Mouse (Mus musculus) lung, embryonic 14.5 days (tissue): Measurements from ENCODE around the gene Tbc1d9b. TPM values are rescaled to one million over a fixed set of nuclear protein-coding genes. Genes with fewer than 3 reads are reported as not detected.
A peak's percentile ranks its signal among the peaks of the same experiment; 100 is the strongest.
"Not testable (repeated sequence)": the region's sequence is repeated elsewhere in the genome, so short reads cannot be mapped to it uniquely, and the experiment has no call there.

Experiments
- ATAC-seq: fragments of 200-750 bp; cut with Nextera tagmentation; 2 replicates; pipeline ENCODE4 v1.8.0; 2017; ENCODE audit warnings: mild to moderate bottlenecking, moderate TSS enrichment, moderate library complexity; ENCODE audit not compliant: insufficient read depth
- DNase-seq: peaks from one replicate; pipeline ENCODE4 v3.0.0-alpha.2; 2015
- H3K27ac ChIP-seq: fragments of 300-500 bp; sonication (generic); 2 replicates; pipeline ENCODE4 v1.5.1; 2014; ENCODE audit warnings: low read depth, mild to moderate bottlenecking, moderate library complexity
- H3K27me3 ChIP-seq: fragments of 300-500 bp; sonication (generic); 2 replicates; pipeline ENCODE4 v1.6.1; 2014; ENCODE audit warnings: low read length, control low read depth; ENCODE audit not compliant: insufficient read depth
- H3K36me3 ChIP-seq: fragments of 300-500 bp; sonication (generic); 2 replicates; pipeline ENCODE4 v1.6.1; 2014; ENCODE audit warnings: control low read depth; ENCODE audit not compliant: insufficient read depth
- H3K4me1 ChIP-seq: fragments of 300-500 bp; sonication (generic); 2 replicates; pipeline ENCODE4 v1.6.1; 2014; ENCODE audit warnings: antibody characterized with exemption, control low read depth; ENCODE audit not compliant: insufficient read depth
- H3K4me2 ChIP-seq: fragments of 300-500 bp; sonication (generic); 2 replicates; pipeline ENCODE4 v1.6.1; 2014; ENCODE audit warnings: mild to moderate bottlenecking
- H3K4me3 ChIP-seq: fragments of 300-500 bp; sonication (generic); 2 replicates; pipeline ENCODE4 v1.5.1; 2014; ENCODE audit warnings: low read depth, low read length
- H3K9ac ChIP-seq: fragments of 300-500 bp; sonication (generic); 2 replicates; pipeline ENCODE4 v1.6.1; 2014
- H3K9me3 ChIP-seq: fragments of 300-500 bp; sonication (generic); 2 replicates; pipeline ENCODE4 v1.6.1; 2016; ENCODE audit warnings: low read depth, low read length, control low read depth
- CTCF ChIP-seq: IDR thresholded peaks from 2 replicates; pipeline ENCODE4 v1.5.1; 2016; ENCODE audit warnings: antibody characterized with exemption, low read depth
- WGBS: fragments of 180-500 bp; shearing (Covaris S2); extraction: QIAGEN DNeasy Blood & Tissue Kit; methylation state at CpG from one replicate; pipeline ENCODE4 v1.1.7; 2014; 5-methylcytosine and 5-hydroxymethylcytosine counted together
- polyA plus RNA-seq: library from polyadenylated mRNA; unstranded; fragments of >200 nt; fragmentation: Nextera tagmentation; extraction: Ambion mirVana; gene quantifications from 2 replicates; pipeline ENCODE4 v1.2.1, GENCODE M21; 2014

Gene Tbc1d9b
- polyA plus RNA-seq, 1 experiment from 2014 or later, result 45.3 TPM

GRCm38 (mm10) chr11:50098961-50099481 is 32.2 kb upstream of the Tbc1d9b start:
- 82% methylated on average over 8 of the region's 8 CpGs for WGBS
- H3K27ac ChIP-seq, result no peak overlapping the region

GRCm38 (mm10) chr11:50099692-50100091 is 31.5 kb upstream of the Tbc1d9b start:
- Histone ChIP-seq H3K36me3 (peaks cover 12% of the 10 kb centered on the region; the same call in 1 of the 2 replicates), H3K4me2 (no peak overlapping the region), H3K9me3 (no peaks in the 10 kb centered on the region), H3K4me1 (no peaks in the 10 kb centered on the region), H3K27me3 (no peaks in the 10 kb centered on the region), H3K4me3 (no peak overlapping the region), H3K9ac (no peak overlapping the region), H3K27ac (no peak overlapping the region)
- ATAC-seq (no peak), DNase-seq (peak; percentile 12)
- no peak for TF ChIP-seq CTCF
- 71% methylated on average over 2 of the region's 2 CpGs for WGBS

More at GRCm38 (mm10) chr11:50098961-50099481, 32.2 kb upstream of the Tbc1d9b start:
- Histone ChIP-seq H3K4me3 (no peak overlapping the region), H3K4me1 (no peaks in the 10 kb centered on the region), H3K4me2 (no peak overlapping the region), H3K9me3 (no peaks in the 10 kb centered on the region), H3K27me3 (no peaks in the 10 kb centered on the region), H3K36me3 (peaks cover 12% of the 10 kb centered on the region; the same call in 1 of the 2 replicates), H3K9ac (no peak overlapping the region)
- no peak for TF ChIP-seq CTCF
- ATAC-seq, result no peak
- DNase-seq, result no peak

GRCm38 (mm10) chr11:50100548-50101307 is 30.5 kb upstream of the Tbc1d9b start:
- DNase-seq, result no peak
- no peaks in the 10 kb centered on the region for H3K4me1 ChIP-seq

GRCm38 (mm10) chr11:50101962-50102361 is 29.2 kb upstream of the Tbc1d9b start:
- not testable (repeated sequence) for H3K27ac ChIP-seq, H3K27me3 ChIP-seq, H3K4me2 ChIP-seq, H3K36me3 ChIP-seq, H3K9me3 ChIP-seq, H3K9ac ChIP-seq, DNase-seq, H3K4me1 ChIP-seq, ATAC-seq, H3K4me3 ChIP-seq
- WGBS, result 84% methylated on average over 4 of the region's 4 CpGs

More at GRCm38 (mm10) chr11:50100548-50101307, 30.5 kb upstream of the Tbc1d9b start:
- H3K27ac ChIP-seq, result no peak overlapping the region
- H3K9me3 ChIP-seq, result no peaks in the 10 kb centered on the region
- TF ChIP-seq CTCF, result no peak
- 77% methylated on average over 2 of the region's 2 CpGs for WGBS
- ATAC-seq, result no peak
- no peak overlapping the region for H3K4me3 ChIP-seq
- peaks cover 6% of the 10 kb centered on the region; the same call in 1 of the 2 replicates for H3K36me3 ChIP-seq
- no peak overlapping the region for H3K4me2 ChIP-seq
- H3K9ac ChIP-seq, result no peak overlapping the region
- no peaks in the 10 kb centered on the region for H3K27me3 ChIP-seq

GRCm38 (mm10) chr11:50104016-50104415 is 27.2 kb upstream of the Tbc1d9b start:
- no peak overlapping the region for H3K4me3 ChIP-seq
- peaks cover 6% of the 10 kb centered on the region; the same call in 1 of the 2 replicates for H3K36me3 ChIP-seq
- no peak overlapping the region for H3K9ac ChIP-seq
- no peak for ATAC-seq
- no peaks in the 10 kb centered on the region for H3K9me3 ChIP-seq
- DNase-seq, result no peak
- no peaks in the 10 kb centered on the region for H3K27me3 ChIP-seq
- 87% methylated on average over 6 of the region's 6 CpGs for WGBS
- TF ChIP-seq CTCF, result no peak
- H3K27ac ChIP-seq, result no peak overlapping the region
- no peaks in the 10 kb centered on the region for H3K4me1 ChIP-seq
- no peak overlapping the region for H3K4me2 ChIP-seq

- Histone ChIP-seq H3K4me1 (no peaks in the 10 kb centered on the region), H3K9me3 (no peaks in the 10 kb centered on the region), H3K27ac (no peak overlapping the region), H3K36me3 (peaks cover 3% of the 10 kb centered on the region; the same call in 1 of the 2 replicates), H3K9ac (no peak overlapping the region), H3K27me3 (no peaks in the 10 kb centered on the region), H3K4me2 (no peak overlapping the region), H3K4me3 (no peak overlapping the region)
- TF ChIP-seq CTCF, result no peak
- DNase-seq (no peak), ATAC-seq (no peak)
- 85% methylated on average over 5 of the region's 5 CpGs for WGBS
Measured at GRCm38 (mm10) chr11:50105237-50105636, 26.0 kb upstream of the Tbc1d9b start.

GRCm38 (mm10) chr11:50106024-50106423 is 25.2 kb upstream of the Tbc1d9b start:
- no peak overlapping the region for H3K4me2 ChIP-seq
- TF ChIP-seq CTCF, result no peak
- WGBS, result 70% methylated on average over 7 of the region's 7 CpGs
- ATAC-seq (no peak), DNase-seq (no peak)
- H3K27me3 ChIP-seq, result no peaks in the 10 kb centered on the region
- H3K9me3 ChIP-seq, result no peaks in the 10 kb centered on the region
- H3K9ac ChIP-seq, result no peak overlapping the region
- H3K4me1 ChIP-seq, result no peaks in the 10 kb centered on the region
- H3K4me3 ChIP-seq, result no peak overlapping the region
- H3K36me3 ChIP-seq, result peaks cover 3% of the 10 kb centered on the region; the same call in 1 of the 2 replicates
- no peak overlapping the region for H3K27ac ChIP-seq
